Mouse (Mus musculus) CH12.LX (cell line): ENCODE results near the gene Cdc42bpa. TPM values are rescaled to one million over a fixed set of nuclear protein-coding genes. Genes with fewer than 3 reads are reported as not detected.

Experiments used
- DNase-seq: peaks from one replicate; pipeline ENCODE4 v3.0.0-alpha.2; 2013; ENCODE audit errors: extremely low read depth
- H3K27ac ChIP-seq: 2 replicates; pipeline ENCODE4 v1.5.1; 2012; ENCODE audit warnings: low read depth, mild to moderate bottlenecking, control low read depth, moderate library complexity; ENCODE audit not compliant: insufficient read depth
- H3K27me3 ChIP-seq: replicated peaks from 2 replicates; pipeline ENCODE3; 2012; ENCODE audit warnings: inconsistent platforms
- H3K36me3 ChIP-seq, 2 experiments: replicated peaks in 1 of 2; 2 replicates each; pipeline versions ENCODE3 to v1.6.1; 2012; ENCODE audit warnings: inconsistent platforms in 1 of 2, low read length in 1 of 2, mild to moderate bottlenecking in 1 of 2, mixed read lengths in 1 of 2, moderate library complexity in 1 of 2; ENCODE audit not compliant: control insufficient read depth in 1 of 2, insufficient read depth in 1 of 2
- H3K4me1 ChIP-seq, 2 experiments: 2 replicates each; pipeline ENCODE4 v1.6.1; 2012; ENCODE audit warnings: inconsistent platforms in 1 of 2, moderate library complexity in 1 of 2; ENCODE audit not compliant: insufficient read depth in 2 of 2, control insufficient read depth in 1 of 2
- H3K4me2 ChIP-seq: 2 replicates; pipeline ENCODE4 v1.6.1; 2012; ENCODE audit warnings: low read depth, mild to moderate bottlenecking, control low read depth; ENCODE audit not compliant: poor library complexity, insufficient read depth, severe bottlenecking
- H3K4me3 ChIP-seq, 3 experiments: fragments of 150-350 bp in 1 of 3; sonication (generic) in 1 of 3; replicated peaks in 1 of 3; 2 replicates each; pipeline versions ENCODE3 to v1.5.1; 2011 to 2012; ENCODE audit warnings: low read depth in 2 of 3, low read length in 2 of 3, mild to moderate bottlenecking in 2 of 3, moderate library complexity in 2 of 3, control low read depth in 1 of 3, improper control_type of control experiment in 1 of 3, inconsistent platforms in 1 of 3, mixed read lengths in 1 of 3; ENCODE audit not compliant: poor library complexity in 1 of 3
- H3K79me2 ChIP-seq: replicated peaks from 2 replicates; pipeline ENCODE4 v1.6.1; 2012; ENCODE audit warnings: mild to moderate bottlenecking, moderate library complexity; ENCODE audit not compliant: control insufficient read depth, poor library complexity, insufficient read depth, severe bottlenecking; ENCODE audit errors: extremely low read depth
- H3K9ac ChIP-seq: 2 replicates; pipeline ENCODE4 v1.6.1; 2012; ENCODE audit warnings: low read depth, mild to moderate bottlenecking, control low read depth, moderate library complexity; ENCODE audit not compliant: insufficient read depth
- H3K9me3 ChIP-seq: replicated peaks from 2 replicates; pipeline ENCODE3; 2012; ENCODE audit warnings: low read length, inconsistent platforms, mixed read lengths
- BHLHE40 ChIP-seq: IDR thresholded peaks from 2 replicates; pipeline ENCODE4 v1.6.1; 2011; ENCODE audit warnings: mild to moderate bottlenecking, low read depth, low read length, improper control_type of control experiment
- CHD1 ChIP-seq: IDR thresholded peaks from 2 replicates; pipeline ENCODE4 v1.6.1; 2012; ENCODE audit warnings: low read depth, low read length, improper control_type of control experiment, inconsistent platforms
- CHD2 ChIP-seq: IDR thresholded peaks from 2 replicates; pipeline ENCODE4 v1.6.1; 2011; ENCODE audit warnings: low read length, improper control_type of control experiment
- CTCF ChIP-seq, 2 experiments: IDR thresholded peaks in 1 of 2; conservative IDR thresholded peaks in 1 of 2; 2 replicates each; pipeline ENCODE4 v1.5.1; 2011 to 2012; ENCODE audit warnings: low read depth in 2 of 2, low read length in 2 of 2, improper control_type of control experiment in 1 of 2, inconsistent platforms in 1 of 2, mild to moderate bottlenecking in 1 of 2, moderate library complexity in 1 of 2
- ELF1 ChIP-seq: IDR thresholded peaks from 2 replicates; pipeline ENCODE4 v1.6.1; 2014; ENCODE audit warnings: low read depth, mild to moderate bottlenecking, inconsistent platforms, low read length, improper control_type of control experiment
- EP300 ChIP-seq: IDR thresholded peaks from 2 replicates; pipeline ENCODE4 v1.6.1; 2011; ENCODE audit warnings: low read length, improper control_type of control experiment
- ETS1 ChIP-seq: conservative IDR thresholded peaks from 2 replicates; pipeline ENCODE4 v1.6.1; 2012; ENCODE audit warnings: low read depth, mild to moderate bottlenecking, inconsistent platforms, low read length, improper control_type of control experiment, moderate library complexity
- GABPA ChIP-seq: IDR thresholded peaks from 2 replicates; pipeline ENCODE4 v1.6.1; 2012; ENCODE audit warnings: low read depth, low read length, improper control_type of control experiment, inconsistent platforms; ENCODE audit not compliant: insufficient replicate concordance
- JUND ChIP-seq: conservative IDR thresholded peaks from 2 replicates; pipeline ENCODE4 v1.6.1; 2011; ENCODE audit warnings: low read depth, low read length, improper control_type of control experiment
- KAT2A ChIP-seq: IDR thresholded peaks from 2 replicates; pipeline ENCODE4 v1.6.1; 2012; ENCODE audit warnings: low read length, improper control_type of control experiment, inconsistent platforms; ENCODE audit not compliant: insufficient replicate concordance
- MAX ChIP-seq: IDR thresholded peaks from 2 replicates; pipeline ENCODE4 v1.6.1; 2011; ENCODE audit warnings: low read length, improper control_type of control experiment
- MAZ ChIP-seq: IDR thresholded peaks from 2 replicates; pipeline ENCODE4 v1.6.1; 2012; ENCODE audit warnings: low read depth, mild to moderate bottlenecking, inconsistent platforms, low read length, improper control_type of control experiment, moderate library complexity
- MEF2A ChIP-seq: IDR thresholded peaks from 2 replicates; pipeline ENCODE4 v1.6.1; 2014; ENCODE audit warnings: low read depth, mild to moderate bottlenecking, inconsistent platforms, low read length, improper control_type of control experiment, borderline replicate concordance
- MXI1 ChIP-seq: IDR thresholded peaks from 2 replicates; pipeline ENCODE4 v1.6.1; 2011; ENCODE audit warnings: mild to moderate bottlenecking, low read depth, low read length, improper control_type of control experiment
- NELFE ChIP-seq: IDR thresholded peaks from 2 replicates; pipeline ENCODE4 v1.6.1; 2011; ENCODE audit warnings: low read depth, low read length, improper control_type of control experiment
- RAD21 ChIP-seq: IDR thresholded peaks from 2 replicates; pipeline ENCODE4 v1.6.1; 2011; ENCODE audit warnings: low read depth, mild to moderate bottlenecking, low read length, improper control_type of control experiment, moderate library complexity
- RCOR1 ChIP-seq: conservative IDR thresholded peaks from 2 replicates; pipeline ENCODE4 v1.6.1; 2012; ENCODE audit warnings: low read depth, mild to moderate bottlenecking, inconsistent platforms, low read length, improper control_type of control experiment
- SMC3 ChIP-seq: IDR thresholded peaks from 2 replicates; pipeline ENCODE4 v1.6.1; 2011; ENCODE audit warnings: low read depth, low read length, improper control_type of control experiment
- TCF12 ChIP-seq: IDR thresholded peaks from 2 replicates; pipeline ENCODE4 v1.6.1; 2014; ENCODE audit warnings: low read depth, mild to moderate bottlenecking, inconsistent platforms, low read length, improper control_type of control experiment
- UBTF ChIP-seq: IDR thresholded peaks from 2 replicates; pipeline ENCODE4 v1.6.1; 2012; ENCODE audit warnings: low read depth, mild to moderate bottlenecking, inconsistent platforms, low read length, improper control_type of control experiment, moderate library complexity
- USF2 ChIP-seq: conservative IDR thresholded peaks from 2 replicates; pipeline ENCODE4 v1.6.1; 2011; ENCODE audit warnings: low read depth, low read length, improper control_type of control experiment
- ZKSCAN1 ChIP-seq: IDR thresholded peaks from 2 replicates; pipeline ENCODE4 v1.6.1; 2012; ENCODE audit warnings: low read depth, inconsistent platforms, low read length, improper control_type of control experiment, borderline replicate concordance
- ZMIZ1 ChIP-seq: IDR thresholded peaks from 2 replicates; pipeline ENCODE4 v1.6.1; 2012; ENCODE audit warnings: low read depth, mild to moderate bottlenecking, inconsistent platforms, low read length, improper control_type of control experiment
- ZNF384 ChIP-seq: IDR thresholded peaks from 2 replicates; pipeline ENCODE4 v1.6.1; 2012; ENCODE audit warnings: low read depth, low read length, improper control_type of control experiment, inconsistent platforms
- dilution Hi-C: fragments of 300-500 bp; cut with MboI; formaldehyde crosslinking; loops from 2 replicates; pipeline ENCODE4 v1.14.3; 2020; ENCODE audit warnings: low sequenced_read_pairs; ENCODE audit not compliant: extremely low pct_unique_long_range_greater_than_20kb, extremely low pct_ligation_motif_present
- in situ Hi-C: fragments of 300-500 bp; cut with MboI; formaldehyde crosslinking; loops from 3 replicates; pipeline ENCODE4 v1.14.3; 2019; ENCODE audit warnings: low sequenced_read_pairs, low pct_ligation_motif_present, low pct_unique_long_range_greater_than_20kb, mixed read lengths
- polyA plus RNA-seq: library from polyadenylated mRNA; unstranded; fragments of >175 nt; gene quantifications from 2 replicates; pipeline ENCODE4 v1.2.1, GENCODE M21; 2012; ENCODE audit warnings: low read depth; ENCODE audit not compliant: insufficient read length
- total RNA-seq, 2 experiments: library from RNA; depleted of rRNA; stranded (reverse); fragments of 300-350 nt in 1 of 2; fragments of >200 nt in 1 of 2; gene quantifications; 2 replicates each; pipeline ENCODE4 v1.2.3; 2012 to 2014

The Cdc42bpa gene
- total and polyA plus RNA-seq, 3 experiments: 5.3 to 9.0 (median 5.6) TPM

GRCm38 (mm10) chr1:180109050-180109449 is 148.8 kb downstream of the Cdc42bpa start:
- no peak for DNase-seq
- Histone ChIP-seq H3K4me1 (no peaks in the 10 kb centered on the region), H3K9ac (no peak overlapping the region), H3K79me2 (no peaks in the 10 kb centered on the region), H3K4me2 (no peak overlapping the region), H3K4me3 (no peak overlapping the region), H3K9me3 (no peaks in the 10 kb centered on the region), H3K27ac (no peak overlapping the region), H3K36me3 (peaks cover 0 to 5% of the 10 kb centered on the region in 2 experiments), H3K27me3 (no peaks in the 10 kb centered on the region)
- in situ Hi-C loops: no loop called here
- no peak for TF ChIP-seq UBTF
- no peak for TF ChIP-seq ELF1
- no peak for TF ChIP-seq MXI1
- TF ChIP-seq BHLHE40: no peak
- TF ChIP-seq GABPA: no peak
- no peak for TF ChIP-seq ZKSCAN1
- TF ChIP-seq RCOR1: no peak
- TF ChIP-seq CTCF (conservative IDR thresholded peaks at IDR 0.05 in 1 of 2, IDR thresholded peaks at IDR 0.05 in 1 of 2; ENCODE audit: low read depth in 2 of 2, low read length in 2 of 2): no peak
- dilution Hi-C loops: no loop called here

DNA sequence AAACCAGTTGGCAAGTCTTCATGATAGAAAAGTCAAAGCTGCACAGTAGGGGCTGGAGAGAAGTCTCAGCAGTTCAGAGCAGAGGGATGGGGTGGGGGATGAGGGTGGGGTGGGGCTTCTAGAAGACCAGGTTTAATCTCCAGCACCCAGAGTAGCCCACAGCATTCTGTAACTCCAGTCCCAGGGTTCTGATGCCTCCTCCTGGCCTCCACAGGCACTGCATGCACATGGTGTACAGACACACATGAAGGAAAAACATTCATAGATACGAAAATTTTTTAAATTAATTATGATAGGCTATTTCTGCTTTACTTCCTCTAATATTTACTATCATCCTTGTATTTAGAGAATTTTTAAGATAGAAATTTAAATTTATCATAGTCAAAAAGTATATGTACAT is 156.3 kb downstream of the Cdc42bpa start:
- dilution Hi-C loops (no loop called here), in situ Hi-C loops (no loop called here)
- H3K36me3 ChIP-seq: peaks cover 0 to 7% of the 10 kb centered on the region in 2 experiments

More for the DNA sequence above, 156.3 kb downstream of the Cdc42bpa start:
- Histone ChIP-seq H3K27ac (no peak overlapping the region), H3K4me1 (no peaks in the 10 kb centered on the region), H3K9ac (no peak overlapping the region)
- TF ChIP-seq CHD2 (no peak), RCOR1 (no peak), ZKSCAN1 (no peak), ZNF384 (no peak), ELF1 (no peak), EP300 (no peak), ETS1 (no peak), ZMIZ1 (no peak), NELFE (no peak), MEF2A (no peak), CTCF (conservative IDR thresholded peaks at IDR 0.05 in 1 of 2, IDR thresholded peaks at IDR 0.05 in 1 of 2; ENCODE audit: low read depth in 2 of 2, low read length in 2 of 2) (peak in 1 of 2 experiments; percentile 72; a peak in 2 of 4 replicates), USF2 (no peak), GABPA (no peak), MAX (no peak), RAD21 (peak; percentile 61), SMC3 (peak; percentile 76), CHD1 (no peak), MAZ (no peak), KAT2A (no peak), JUND (no peak), TCF12 (no peak)
- TF ChIP-seq, all 38 proteins: peak for 3
- peak; percentile 25 for DNase-seq
- Histone ChIP-seq H3K9me3 (no peaks in the 10 kb centered on the region), H3K79me2 (no peaks in the 10 kb centered on the region), H3K27me3 (no peaks in the 10 kb centered on the region), H3K4me3 (no peak overlapping the region), H3K4me2 (no peak overlapping the region)
